Mouse (Mus musculus) effector memory CD4-positive, alpha-beta T cell, adult 7 months (primary cell): Measurements from ENCODE around the gene Atn1. TPM values are rescaled to one million over a fixed set of nuclear protein-coding genes. Genes with fewer than 3 reads are reported as not detected.

Experiments
- polyA plus RNA-seq: library from polyadenylated mRNA; unstranded; fragments of 100-300 nt; shearing (Covaris generic); gene quantifications from one replicate; pipeline ENCODE4 v1.2.1, GENCODE M21; 2017

Atn1 gene
- 15.0 TPM for polyA plus RNA-seq

DNA sequence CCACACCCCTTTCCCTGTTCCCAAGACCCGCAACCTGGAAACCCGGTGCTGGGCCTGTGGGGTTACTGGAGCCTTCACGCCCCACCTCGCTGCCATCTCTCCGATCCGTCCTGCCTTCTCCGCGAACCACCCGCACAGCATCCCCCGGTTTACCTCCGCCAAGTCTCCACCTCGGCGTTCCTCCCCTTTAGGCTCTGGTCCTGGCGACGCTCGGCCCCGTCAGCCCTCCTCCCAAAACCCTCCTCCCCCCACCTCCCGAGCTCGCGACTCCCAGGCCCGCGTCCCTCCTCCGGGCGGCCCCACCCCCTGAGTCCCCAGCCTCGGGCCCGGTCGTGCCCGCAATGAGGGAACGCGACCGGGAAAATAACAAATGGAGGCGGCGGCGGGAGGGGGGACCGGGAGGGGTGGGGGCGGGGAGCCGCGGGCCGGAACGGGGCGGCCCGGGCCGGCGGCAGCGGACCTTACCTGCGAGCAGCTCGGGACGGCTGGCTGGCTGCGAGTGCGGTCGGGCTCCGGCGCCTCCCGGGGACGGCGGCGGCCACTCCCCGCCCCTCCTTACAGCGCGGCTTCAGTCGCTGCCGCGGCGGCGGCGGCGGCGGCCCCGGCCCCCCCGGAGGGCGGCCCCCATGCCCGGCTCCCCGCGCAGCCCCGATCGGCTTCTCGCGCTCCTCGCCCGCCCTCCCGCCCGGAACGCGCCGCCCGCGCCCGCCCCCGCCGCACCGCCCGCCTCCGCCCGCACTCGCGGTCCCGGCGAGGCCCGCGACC lies at the start of gene Atn1, which contains the start of gene Gm45234:
TSS of gene Atn1 (minus strand) at position 694 of the 765 bp plus-strand sequence.
TSS of gene Gm45234 (minus strand) at position 191 of the 765 bp plus-strand sequence.

DNA sequence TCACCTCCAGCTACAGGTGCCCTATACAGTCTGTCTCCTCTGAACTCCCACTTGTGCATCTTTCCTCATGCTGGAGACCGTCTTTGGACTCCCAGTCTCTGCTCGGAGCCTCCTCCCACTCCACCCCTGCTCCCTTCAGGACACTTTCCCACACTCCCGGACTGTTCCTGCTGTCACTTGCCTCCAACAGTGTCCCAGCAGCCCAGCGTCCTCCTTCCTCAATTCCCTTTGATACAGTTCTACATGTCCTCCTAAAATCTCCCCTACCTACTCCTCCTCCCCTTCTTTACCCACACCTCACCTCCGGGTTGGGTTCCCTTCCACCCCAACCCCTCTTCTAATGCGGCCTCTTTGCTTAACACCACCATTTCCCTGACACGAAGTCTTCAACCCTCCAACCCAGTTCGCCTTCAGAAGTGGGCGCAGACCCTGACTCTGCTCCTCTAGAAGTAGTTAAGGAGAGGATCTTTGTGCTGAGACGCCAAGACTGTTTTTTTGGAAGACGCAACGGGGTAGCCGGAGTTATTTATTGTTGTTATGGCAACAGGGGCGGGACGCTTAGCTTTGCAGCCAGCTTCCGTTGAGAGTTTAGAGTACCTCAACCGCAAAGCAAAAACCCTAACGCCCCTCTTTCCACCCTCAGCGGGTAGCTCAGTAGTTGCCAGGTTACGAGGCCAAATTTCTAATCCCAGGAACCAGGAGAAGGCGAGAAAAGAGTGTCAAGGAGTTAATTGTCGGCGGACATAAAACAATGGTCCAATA lies 23.1 kb upstream of the Atn1 start, which contains the start of gene Lrrc23:
TSS of gene Lrrc23 (minus strand) at position 506 of the 762 bp plus-strand sequence.

DNA sequence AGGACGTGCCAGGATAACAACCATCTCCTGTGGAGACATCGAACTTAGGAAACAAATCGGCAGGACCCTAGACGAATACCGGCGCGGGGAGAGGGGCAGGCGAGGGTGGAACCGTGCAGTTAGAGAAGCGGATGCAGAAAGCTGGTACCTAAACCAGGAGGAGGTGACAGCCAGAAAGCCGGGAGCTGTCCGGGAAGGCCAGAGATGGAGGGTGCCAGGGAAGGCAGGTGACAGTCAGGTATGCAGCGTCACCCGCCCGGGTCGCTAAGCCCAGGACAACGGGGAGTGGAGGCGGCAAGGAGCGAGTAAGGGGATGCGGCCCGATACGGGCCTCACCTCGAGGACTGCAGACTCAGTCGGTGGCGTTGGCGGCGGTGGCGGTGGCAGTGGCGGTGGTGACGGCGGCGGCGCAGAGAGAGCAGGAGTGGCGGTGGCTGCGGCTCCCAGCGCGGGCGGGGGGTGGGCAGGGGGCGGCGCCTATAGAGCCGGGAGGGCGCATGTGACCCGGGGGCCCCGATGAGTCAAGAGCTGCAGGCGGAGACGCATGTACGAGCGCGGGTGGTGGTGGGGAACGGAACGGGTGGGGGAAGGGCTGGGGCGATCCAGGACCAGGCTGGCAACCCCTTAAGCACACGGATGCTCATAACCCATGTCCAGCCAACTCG lies 12.9 kb upstream of the Atn1 start, which contains the start of gene Eno2:
TSS of gene Eno2 (minus strand) at position 573 of the 665 bp plus-strand sequence.

DNA sequence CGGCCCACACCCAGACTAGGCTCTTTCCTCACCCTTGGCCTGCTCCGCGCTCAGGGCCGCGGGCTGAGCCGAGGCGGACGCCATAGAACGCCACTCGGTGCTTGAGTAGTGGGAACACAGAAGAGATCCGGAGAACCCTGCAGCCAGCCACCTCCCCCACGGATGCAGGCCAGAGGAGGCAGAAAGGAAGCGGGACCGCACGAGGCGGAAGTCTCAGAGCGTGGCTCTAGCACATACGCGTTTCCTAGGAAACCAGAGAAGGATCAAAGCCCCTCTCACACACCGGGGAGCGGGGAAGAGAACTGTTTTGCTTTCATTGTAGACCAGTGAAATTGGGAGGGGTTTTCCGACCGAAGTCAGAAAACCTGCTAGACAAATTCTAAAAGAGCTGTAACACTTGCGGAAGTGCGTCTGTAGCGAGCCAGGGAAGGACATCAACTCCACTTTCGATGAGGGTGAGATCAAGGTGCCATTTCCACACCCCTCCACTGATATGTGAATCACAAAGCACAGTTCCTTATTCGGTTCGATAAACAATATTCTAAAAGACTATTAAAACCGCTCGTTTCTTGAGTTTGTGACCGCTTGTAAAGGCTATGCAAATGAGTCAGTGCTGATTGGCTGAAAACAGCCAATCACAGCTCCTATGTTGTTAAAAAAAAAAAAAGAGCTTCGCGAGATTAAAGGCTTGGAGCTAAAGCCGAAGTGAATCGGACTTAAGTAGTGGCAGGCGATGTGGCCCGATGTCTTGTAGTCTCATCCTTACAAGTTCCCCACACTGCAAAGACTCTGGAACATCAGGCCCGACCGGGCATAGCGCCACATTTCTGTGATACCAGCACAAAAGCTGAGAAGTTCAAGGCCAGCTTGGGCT lies 15.2 kb downstream of the Atn1 start, which contains the start of gene Grcc10:
TSS of gene Grcc10 (minus strand) at position 487 of the 874 bp plus-strand sequence.

DNA sequence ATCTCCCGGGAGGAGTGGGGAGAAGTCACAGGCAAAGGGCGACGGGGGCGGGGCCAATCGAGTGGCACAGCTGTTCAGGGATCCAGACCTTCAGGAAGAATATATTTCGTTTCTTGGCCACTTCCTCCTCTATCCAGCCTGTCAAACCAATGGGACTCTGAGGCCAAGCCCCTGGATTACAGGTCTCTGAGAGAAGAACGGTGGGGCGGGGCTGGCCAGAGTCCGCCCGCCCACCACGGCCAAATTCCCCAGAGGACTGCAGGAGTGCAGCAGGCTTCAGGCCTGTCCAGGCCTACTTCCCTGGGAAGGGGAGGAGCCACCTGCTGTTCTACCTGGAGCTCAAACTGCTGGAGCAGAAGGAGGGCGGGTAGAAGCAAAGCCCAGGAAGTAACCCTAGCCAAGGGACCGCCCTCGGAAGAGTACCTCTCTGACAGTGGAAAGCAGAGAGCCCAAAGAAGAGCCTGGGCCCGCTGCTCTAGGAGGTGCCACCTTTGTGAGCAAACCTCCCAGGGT lies 17.8 kb downstream of the Atn1 start, which contains the start of gene Ptpn6:
TSS of gene Ptpn6 (minus strand) at position 204 of the 513 bp plus-strand sequence.

DNA sequence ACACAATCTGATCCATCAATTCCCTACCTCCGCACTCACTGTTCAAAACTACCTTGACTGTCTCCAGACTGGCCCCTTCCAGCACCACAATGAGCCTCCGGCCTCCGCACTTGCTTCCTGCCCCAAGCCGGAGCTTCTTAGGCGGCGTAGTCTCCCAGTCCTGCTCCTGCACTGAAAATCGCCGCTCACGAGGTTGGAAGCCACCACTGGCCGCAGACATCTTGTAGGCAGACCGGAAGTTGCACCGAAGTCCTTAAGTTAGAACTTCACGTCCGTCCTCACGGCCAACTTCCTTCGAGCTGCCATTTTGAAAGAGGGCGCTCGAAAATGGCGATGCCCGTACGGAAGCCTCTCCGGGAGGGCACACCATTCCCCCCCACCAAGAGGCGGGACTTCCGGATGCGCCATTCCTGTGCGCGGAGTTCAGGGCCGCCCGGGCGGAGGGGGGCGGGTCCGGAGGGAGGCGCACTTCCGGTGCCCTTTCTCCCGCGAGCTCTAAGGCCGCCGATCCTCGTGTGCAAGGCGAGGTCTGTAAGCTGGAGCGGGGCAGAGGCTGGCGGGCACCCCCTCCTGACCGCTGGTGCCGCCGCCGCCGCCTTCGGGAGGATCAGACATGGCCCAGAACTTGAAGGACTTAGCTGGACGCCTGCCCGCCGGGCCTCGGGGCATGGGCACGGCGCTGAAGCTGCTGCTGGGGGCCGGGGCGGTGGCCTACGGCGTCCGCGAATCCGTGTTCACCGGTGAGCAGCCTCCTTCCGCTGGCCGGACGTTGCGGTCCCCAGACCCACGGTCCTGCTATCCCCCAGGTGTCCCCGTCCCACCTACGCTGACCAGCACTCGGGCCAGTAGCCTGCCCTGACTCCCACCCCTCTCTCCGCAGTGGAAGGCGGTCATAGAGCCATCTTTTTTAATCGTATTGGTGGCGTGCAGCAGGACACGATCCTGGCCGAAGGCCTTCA lies 44.2 kb downstream of the Atn1 start, which contains the start of the genes Emg1 and Phb2:
TSS of gene Emg1 (minus strand) at position 355 of the 959 bp plus-strand sequence.
TSS of gene Phb2 (plus strand) at position 513 of the 959 bp plus-strand sequence.

Other genes with a start within 250 kb of the Atn1 start
- gene C1ra, start 244.1 kb downstream of the Atn1 start, polyA plus RNA-seq, result not detected
- not detected for gene C1s1, start 214.2 kb downstream of the Atn1 start, polyA plus RNA-seq
- not detected for gene C1rb, start 186.2 kb downstream of the Atn1 start, polyA plus RNA-seq
- not detected for gene C1s2, start 120.4 kb downstream of the Atn1 start, polyA plus RNA-seq
- gene Lpcat3, start 93.5 kb downstream of the Atn1 start, polyA plus RNA-seq, result 24.7 TPM
- gene Emg1, start 44.3 kb downstream of the Atn1 start, polyA plus RNA-seq, result 304 TPM
- gene Phb2, start 44.2 kb downstream of the Atn1 start, polyA plus RNA-seq, result 134 TPM
- gene Ptpn6, start 17.8 kb downstream of the Atn1 start, polyA plus RNA-seq, result 292 TPM
- 328 TPM for gene Grcc10, start 15.2 kb downstream of the Atn1 start, polyA plus RNA-seq
- not detected for gene Gm45234, start 503 bp downstream of the Atn1 start, polyA plus RNA-seq
- 2.6 TPM for gene Eno2, start 13.1 kb upstream of the Atn1 start, polyA plus RNA-seq
- 6.4 TPM for gene Lrrc23, start 23.2 kb upstream of the Atn1 start, polyA plus RNA-seq
- gene Spsb2, start 52.1 kb upstream of the Atn1 start, polyA plus RNA-seq, result 1.8 TPM
- gene Tpi1, start 57.8 kb upstream of the Atn1 start, polyA plus RNA-seq, result 98.4 TPM
- 69.2 TPM for gene Usp5, start 73.0 kb upstream of the Atn1 start, polyA plus RNA-seq
- gene Cdca3, start 73.0 kb upstream of the Atn1 start, polyA plus RNA-seq, result 3.2 TPM
- not detected for gene Gnb3, start 83.8 kb upstream of the Atn1 start, polyA plus RNA-seq
- not detected for gene P3h3, start 101.2 kb upstream of the Atn1 start, polyA plus RNA-seq
- gene Gpr162, start 107.5 kb upstream of the Atn1 start, polyA plus RNA-seq, result not detected
- 584 TPM for gene Cd4, start 131.7 kb upstream of the Atn1 start, polyA plus RNA-seq
- gene Lag3, start 155.2 kb upstream of the Atn1 start, polyA plus RNA-seq, result not detected
- 4.5 TPM for gene Ptms, start 163.6 kb upstream of the Atn1 start, polyA plus RNA-seq
- gene Mlf2, start 174.9 kb upstream of the Atn1 start, polyA plus RNA-seq, result 126 TPM
- gene Cops7a, start 209.0 kb upstream of the Atn1 start, polyA plus RNA-seq, result 38.9 TPM
- gene Pianp, start 240.2 kb upstream of the Atn1 start, polyA plus RNA-seq, result not detected